Mouse (Mus musculus) thymus, postnatal 36 days (tissue): ENCODE measurements around the gene Pfkm.

Experiments used
- DNase-seq, 2 experiments: peaks; one replicate each; pipeline ENCODE4 v3.0.0; 2022; ENCODE audit warnings: mixed read lengths in 2 of 2

Pfkm gene

DNA sequence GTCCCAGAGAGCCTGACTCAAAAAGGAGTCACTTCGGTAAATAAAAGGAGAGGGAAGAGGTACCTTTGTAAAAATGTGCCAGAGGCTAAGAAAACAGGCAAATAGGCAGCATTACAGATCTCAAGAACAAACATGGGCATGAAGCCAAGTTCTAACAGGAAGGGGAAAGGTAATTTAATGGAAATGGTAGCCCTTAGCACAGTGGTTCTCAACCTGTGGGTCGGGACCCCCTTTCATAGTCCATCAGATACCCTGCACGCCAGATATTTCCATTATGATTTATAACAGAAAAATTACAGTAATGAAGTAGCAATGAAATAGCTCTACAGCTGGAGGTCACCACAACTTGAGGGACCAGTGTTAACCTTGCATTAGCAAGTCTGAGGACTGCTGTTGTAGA, 84.9 kb downstream of the Pfkm start:
- DNase-seq: no peak

- no peak for DNase-seq
Observed at GRCm38 (mm10) chr15:98180567-98181131, 88.3 kb downstream of the Pfkm start.

GRCm38 (mm10) chr15:98181132-98181711, 88.8 kb downstream of the Pfkm start:
- DNase-seq: peak; percentile 79
